Mouse (Mus musculus): ENCODE measurements around the gene Ces3a. TPM values are rescaled to one million over a fixed set of nuclear protein-coding genes. Genes with fewer than 3 reads are reported as not detected.
"Not testable (repeated sequence)": the region's sequence is repeated elsewhere in the genome, so short reads cannot be mapped to it uniquely, and the experiment has no call there.

Gene Ces3a
- polyA plus RNA-seq, 1 experiment from 2014 or later = not detected

GRCm38 (mm10) chr8:105102101-105102785, 53.8 kb downstream of the Ces3a start:
- H3K4me1 ChIP-seq (ENCODE audit: control insufficient read depth in 2 of 2, insufficient read depth in 2 of 2, low read length in 2 of 2); H3K9me3 ChIP-seq (ENCODE audit: control insufficient read depth, low read length); H3K27ac ChIP-seq (replicated peaks in 1 of 2; ENCODE audit: control insufficient read depth in 1 of 2, insufficient read depth in 1 of 2, low read depth in 2 of 2, low read length in 2 of 2); H3K9ac ChIP-seq (ENCODE audit: low read length); H3K4me2 ChIP-seq (ENCODE audit: low read length); H3K36me3 ChIP-seq (ENCODE audit: control insufficient read depth, insufficient read depth, low read length); H3K4me3 ChIP-seq (ENCODE audit: control insufficient read depth in 1 of 2, insufficient read depth in 1 of 2, low read depth in 1 of 2, low read length in 2 of 2); H3K27me3 ChIP-seq (ENCODE audit: control insufficient read depth, insufficient read depth, low read length); ATAC-seq (ENCODE audit: insufficient number of reproducible peaks, insufficient read depth, low FRiP score, low read depth): not testable (repeated sequence)
- 71% methylated on average over 4 of the region's 4 CpGs for WGBS

- not testable (repeated sequence) for H3K4me3 ChIP-seq (ENCODE audit: control insufficient read depth in 1 of 2, insufficient read depth in 1 of 2, low read depth in 1 of 2, low read length in 2 of 2); H3K27me3 ChIP-seq (ENCODE audit: control insufficient read depth, insufficient read depth, low read length); H3K27ac ChIP-seq (replicated peaks in 1 of 2; ENCODE audit: control insufficient read depth in 1 of 2, insufficient read depth in 1 of 2, low read depth in 2 of 2, low read length in 2 of 2); H3K4me2 ChIP-seq (ENCODE audit: low read length); H3K9ac ChIP-seq (ENCODE audit: low read length); H3K36me3 ChIP-seq (ENCODE audit: control insufficient read depth, insufficient read depth, low read length); H3K9me3 ChIP-seq (ENCODE audit: control insufficient read depth, low read length); H3K4me1 ChIP-seq (ENCODE audit: control insufficient read depth in 2 of 2, insufficient read depth in 2 of 2, low read length in 2 of 2); ATAC-seq (ENCODE audit: insufficient number of reproducible peaks, insufficient read depth, low FRiP score, low read depth)
- WGBS = 78% methylated on average over 5 of the region's 5 CpGs
Observed at GRCm38 (mm10) chr8:105103701-105104100, 55.3 kb downstream of the Ces3a start.

- Histone ChIP-seq H3K27me3 (ENCODE audit: control insufficient read depth, insufficient read depth, low read length) (no peaks in the 10 kb centered on the region), H3K9me3 (ENCODE audit: control insufficient read depth, low read length) (no peaks in the 10 kb centered on the region), H3K27ac (replicated peaks in 1 of 2; ENCODE audit: control insufficient read depth in 1 of 2, insufficient read depth in 1 of 2, low read depth in 2 of 2, low read length in 2 of 2) (no peak overlapping the region), H3K9ac (ENCODE audit: low read length) (no peak overlapping the region), H3K4me3 (ENCODE audit: control insufficient read depth in 1 of 2, insufficient read depth in 1 of 2, low read depth in 1 of 2, low read length in 2 of 2) (no peak overlapping the region), H3K4me2 (ENCODE audit: low read length) (no peak overlapping the region), H3K36me3 (ENCODE audit: control insufficient read depth, insufficient read depth, low read length) (no peaks in the 10 kb centered on the region), H3K4me1 (ENCODE audit: control insufficient read depth in 2 of 2, insufficient read depth in 2 of 2, low read length in 2 of 2) (no peaks in the 10 kb centered on the region)
- no peak for ATAC-seq (ENCODE audit: insufficient number of reproducible peaks, insufficient read depth, low FRiP score, low read depth)
- WGBS = 68% methylated on average over 3 of the region's 3 CpGs
Observed at GRCm38 (mm10) chr8:105104220-105104619, 55.8 kb downstream of the Ces3a start.

Other genes with a start within 250 kb of the Ces3a start
- not detected in 2 replicates for gene Ces2b, start 217.0 kb upstream of the Ces3a start, polyA plus RNA-seq (2014; fragmentation: Nextera tagmentation; extraction: Ambion mirVana)
- gene Ces2c, start 201.5 kb upstream of the Ces3a start, polyA plus RNA-seq (2014; fragmentation: Nextera tagmentation; extraction: Ambion mirVana) = not detected in 2 replicates
- 0.09 TPM in 2 replicates for gene Ces2e, start 122.3 kb upstream of the Ces3a start, polyA plus RNA-seq (2014; fragmentation: Nextera tagmentation; extraction: Ambion mirVana)
- not detected in 2 replicates for gene Ces2f, start 101.2 kb upstream of the Ces3a start, polyA plus RNA-seq (2014; fragmentation: Nextera tagmentation; extraction: Ambion mirVana)
- 2.3 and 3.4 TPM in 2 replicates for gene Ces2g, start 86.9 kb upstream of the Ces3a start, polyA plus RNA-seq (2014; fragmentation: Nextera tagmentation; extraction: Ambion mirVana)
- not detected in 2 replicates for gene Ces2h, start 47.7 kb upstream of the Ces3a start, polyA plus RNA-seq (2014; fragmentation: Nextera tagmentation; extraction: Ambion mirVana)
- 0.12 TPM in 2 replicates for gene Ces3b, start 35.2 kb downstream of the Ces3a start, polyA plus RNA-seq (2014; fragmentation: Nextera tagmentation; extraction: Ambion mirVana)
- not detected in 2 replicates for gene Ces4a, start 83.2 kb downstream of the Ces3a start, polyA plus RNA-seq (2014; fragmentation: Nextera tagmentation; extraction: Ambion mirVana)
- gene Cbfb, start 122.1 kb downstream of the Ces3a start, polyA plus RNA-seq (2014; fragmentation: Nextera tagmentation; extraction: Ambion mirVana) = 52.3 and 52.9 TPM in 2 replicates
- gene D230025D16Rik, start 176.5 kb downstream of the Ces3a start, polyA plus RNA-seq (2014; fragmentation: Nextera tagmentation; extraction: Ambion mirVana) = 21.2 and 21.8 TPM in 2 replicates
- 11.5 and 15.0 TPM in 2 replicates for gene B3gnt9, start 206.6 kb downstream of the Ces3a start, polyA plus RNA-seq (2014; fragmentation: Nextera tagmentation; extraction: Ambion mirVana)
- 15.2 and 18.0 TPM in 2 replicates for gene Tradd, start 216.0 kb downstream of the Ces3a start, polyA plus RNA-seq (2014; fragmentation: Nextera tagmentation; extraction: Ambion mirVana)
- gene Fbxl8, start 216.0 kb downstream of the Ces3a start, polyA plus RNA-seq (2014; fragmentation: Nextera tagmentation; extraction: Ambion mirVana) = 2.9 and 4.0 TPM in 2 replicates
- 0.27 TPM in 1 of 2 replicates, not detected in the other for gene Hsf4, start 221.2 kb downstream of the Ces3a start, polyA plus RNA-seq (2014; fragmentation: Nextera tagmentation; extraction: Ambion mirVana)
- gene Nol3, start 227.5 kb downstream of the Ces3a start, polyA plus RNA-seq (2014; fragmentation: Nextera tagmentation; extraction: Ambion mirVana) = 2.9 and 3.4 TPM in 2 replicates
- gene 4931428F04Rik, start 241.3 kb downstream of the Ces3a start, polyA plus RNA-seq (2014; fragmentation: Nextera tagmentation; extraction: Ambion mirVana) = 4.0 and 7.2 TPM in 2 replicates
- gene Exoc3l, start 247.5 kb downstream of the Ces3a start, polyA plus RNA-seq (2014; fragmentation: Nextera tagmentation; extraction: Ambion mirVana) = 13.7 and 14.7 TPM in 2 replicates
- 50.3 and 51.3 TPM in 2 replicates for gene E2f4, start 249.1 kb downstream of the Ces3a start, polyA plus RNA-seq (2014; fragmentation: Nextera tagmentation; extraction: Ambion mirVana)

Measured in heart, embryonic 14.5 days (tissue).